Mouse (Mus musculus): Measurements from ENCODE around the gene C9orf72.

- no peak for TF ChIP-seq CTCF (IDR thresholded peaks at IDR 0.05; ENCODE audit: control insufficient read depth, insufficient read depth, low read length)
- TF ChIP-seq POLR2A (IDR thresholded peaks at IDR 0.05; ENCODE audit: borderline replicate concordance, control insufficient read depth, low read depth, low read length), result no peak
These were observed 38.2 kb downstream of the C9orf72 start for GRCm38 (mm10) chr4:35187617-35188326.
